Mouse (Mus musculus) bone marrow, adult 2 months (tissue): ENCODE data around the gene Aox3.

Source experiments
- CTCF ChIP-seq: fragments of 200-500 bp; IDR thresholded peaks from 2 replicates; pipeline ENCODE4 v1.5.1; 2011; ENCODE audit warnings: low read length, control low read depth; ENCODE audit not compliant: control insufficient read depth, insufficient read depth
- POLR2A ChIP-seq: fragments of 200-500 bp; IDR thresholded peaks from 2 replicates; pipeline ENCODE4 v1.6.1; 2011; ENCODE audit warnings: low read depth, mild to moderate bottlenecking, control low read depth, low read length, borderline replicate concordance; ENCODE audit not compliant: control insufficient read depth

GRCm38 (mm10) chr1:58248518-58248917 is 135.6 kb downstream of the Aox3 start:
- TF ChIP-seq CTCF (no peak), POLR2A (no peak)
